Mouse (Mus musculus) myocyte (in vitro differentiated cells): ENCODE measurements around the gene Xcr1.

Source experiments
- CEBPB ChIP-seq: IDR thresholded peaks from 2 replicates; pipeline ENCODE4 v1.6.1; 2011; ENCODE audit warnings: mild to moderate bottlenecking, moderate library complexity; ENCODE audit not compliant: poor library complexity, insufficient read depth, severe bottlenecking
- MAX ChIP-seq: IDR thresholded peaks from one replicate; pipeline ENCODE4 v1.6.1; 2011; ENCODE audit warnings: low read depth, mild to moderate bottlenecking, control low read depth
- POLR2A ChIP-seq: IDR thresholded peaks from one replicate; pipeline ENCODE4 v1.6.1; 2011; ENCODE audit warnings: low read depth, mild to moderate bottlenecking, control low read depth, moderate library complexity; ENCODE audit not compliant: insufficient read length
- SRF ChIP-seq: IDR thresholded peaks from one replicate; pipeline ENCODE4 v1.6.1; 2011; ENCODE audit warnings: low read depth; ENCODE audit not compliant: control insufficient read depth, insufficient read length
- USF1 ChIP-seq: IDR thresholded peaks from one replicate; pipeline ENCODE4 v1.6.1; 2011; ENCODE audit warnings: low read depth, mild to moderate bottlenecking, control low read depth, moderate library complexity

DNA sequence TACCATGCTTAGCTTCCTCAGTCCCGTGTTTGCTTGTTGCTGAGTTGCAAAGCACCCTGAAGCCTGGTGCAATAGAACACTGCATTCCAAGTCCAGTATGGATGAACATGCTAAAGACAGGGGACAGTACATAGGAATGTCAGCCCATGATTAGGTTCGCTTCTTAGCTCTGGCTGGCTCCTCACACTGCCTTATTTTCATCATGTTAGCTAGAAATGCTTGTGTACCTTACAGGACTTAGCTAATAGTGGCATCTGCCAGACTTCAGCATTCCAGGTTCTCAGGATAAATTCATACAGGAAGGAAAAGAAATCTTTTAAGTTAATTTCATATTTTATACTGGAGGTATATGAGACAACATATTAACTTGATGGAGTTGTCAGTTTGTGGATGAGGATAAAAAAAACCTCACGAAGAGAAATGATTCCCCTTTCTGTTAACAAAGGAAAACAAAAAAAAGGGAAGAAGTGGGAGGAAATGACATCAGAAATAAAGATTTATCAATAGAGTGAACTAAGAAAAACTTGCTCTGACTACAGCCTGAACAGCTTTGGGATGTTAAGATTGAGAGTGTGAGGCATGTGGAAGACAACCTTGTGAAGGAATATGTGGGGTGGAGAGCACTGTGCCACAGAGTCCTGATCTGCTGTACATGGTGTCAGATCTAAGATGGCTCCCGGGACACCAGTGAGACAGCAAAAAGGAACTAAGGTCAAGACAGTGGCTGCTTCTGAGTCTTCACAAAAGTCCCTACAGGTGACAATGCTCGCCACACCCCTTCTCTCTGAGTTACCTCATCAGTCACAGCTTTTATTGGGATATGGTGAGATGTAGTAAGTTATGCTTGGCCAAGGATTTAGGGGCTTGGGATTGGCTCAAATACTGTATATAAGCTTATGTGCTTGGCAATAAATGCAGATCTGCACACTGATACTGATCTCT lies 9.1 kb downstream of the Xcr1 start:
- no peak for TF ChIP-seq CEBPB
- no peak for TF ChIP-seq USF1
- TF ChIP-seq SRF, result no peak
- no peak for TF ChIP-seq POLR2A
- no peak for TF ChIP-seq MAX
